Mouse (Mus musculus) thymus, postnatal 4 days (tissue): ENCODE results near the gene Pinlyp.

Experiments
- DNase-seq: peaks from one replicate; pipeline ENCODE4 v3.0.0; 2021

Gene Pinlyp

DNA sequence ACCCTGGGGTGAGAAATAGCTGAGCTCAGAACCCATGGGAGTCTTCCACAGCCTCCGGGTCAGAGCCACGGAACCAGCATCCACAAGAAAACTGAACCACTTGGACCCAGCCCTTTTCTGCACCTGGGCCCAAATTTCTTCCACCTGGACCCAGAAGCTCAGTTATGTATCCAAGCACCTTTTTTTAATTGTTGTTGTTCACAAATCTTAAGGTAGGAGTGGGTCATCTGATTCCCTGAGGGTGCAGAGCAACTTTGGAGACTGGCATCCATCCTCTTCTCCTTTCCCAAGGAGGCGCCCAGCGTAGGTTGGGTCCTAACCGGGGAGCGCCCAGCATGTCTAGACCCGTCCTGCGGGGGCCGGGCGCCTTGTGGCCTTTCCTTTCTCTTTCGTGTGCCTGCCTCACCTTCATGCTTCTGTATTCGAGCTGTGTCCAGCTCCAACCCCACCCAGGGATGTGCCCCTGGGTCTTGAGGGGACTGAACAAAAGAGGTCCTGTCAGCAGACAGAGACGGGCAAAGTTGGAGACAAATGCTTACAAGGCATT is at the start of gene Pinlyp, which contains the start of gene Xrcc1:
Gene Pinlyp, minus strand, starts transcription at position 51 of the 547 bp plus-strand sequence.
Gene Xrcc1, plus strand, starts transcription at position 222 of the 547 bp plus-strand sequence.
- DNase-seq, result peak; percentile 32

DNA sequence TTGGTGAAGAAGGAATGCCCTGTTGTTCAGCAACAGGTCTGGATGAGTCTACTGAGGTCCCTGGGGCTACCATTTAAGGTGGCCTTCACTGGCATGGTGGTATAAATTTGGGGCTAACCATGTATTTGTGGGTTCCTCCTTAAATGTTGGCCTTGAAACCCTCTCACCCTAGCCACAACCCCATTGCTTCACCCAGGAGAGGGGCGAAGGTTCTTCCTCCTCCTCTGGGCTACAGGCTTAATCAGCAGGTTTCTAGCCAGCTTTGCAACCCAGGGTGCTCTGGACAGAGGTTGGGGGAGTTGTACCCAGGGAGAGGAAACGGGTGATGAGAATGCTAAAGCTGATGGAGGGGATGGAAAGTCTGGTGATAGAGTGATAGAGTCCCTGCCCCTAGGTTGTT is 49.5 kb upstream of the Pinlyp start:
- no peak for DNase-seq

DNA sequence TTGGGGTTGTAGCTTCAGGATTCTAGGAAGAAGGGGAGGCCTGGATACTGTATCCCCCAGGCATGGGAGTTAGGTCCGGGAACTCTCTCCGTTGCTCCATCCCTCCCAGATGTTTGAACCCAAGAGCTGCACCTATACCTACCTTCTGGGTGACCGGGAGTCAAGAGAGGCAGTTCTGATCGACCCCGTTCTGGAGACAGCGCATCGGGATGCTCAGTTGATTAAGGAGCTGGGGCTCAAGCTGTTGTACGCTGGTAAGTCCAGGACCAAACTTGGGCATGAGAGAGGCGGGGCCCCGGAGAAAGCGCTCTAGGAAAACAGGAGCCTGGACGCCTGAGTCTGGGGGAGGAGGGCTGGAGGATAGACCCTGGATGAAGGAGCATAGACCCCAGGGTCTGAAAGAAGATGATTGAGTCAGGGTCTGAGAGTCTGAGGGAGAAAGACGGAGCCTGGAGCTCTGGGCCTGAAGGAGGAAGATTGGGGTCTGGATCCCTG is 48.4 kb upstream of the Pinlyp start:
- no peak for DNase-seq

DNA sequence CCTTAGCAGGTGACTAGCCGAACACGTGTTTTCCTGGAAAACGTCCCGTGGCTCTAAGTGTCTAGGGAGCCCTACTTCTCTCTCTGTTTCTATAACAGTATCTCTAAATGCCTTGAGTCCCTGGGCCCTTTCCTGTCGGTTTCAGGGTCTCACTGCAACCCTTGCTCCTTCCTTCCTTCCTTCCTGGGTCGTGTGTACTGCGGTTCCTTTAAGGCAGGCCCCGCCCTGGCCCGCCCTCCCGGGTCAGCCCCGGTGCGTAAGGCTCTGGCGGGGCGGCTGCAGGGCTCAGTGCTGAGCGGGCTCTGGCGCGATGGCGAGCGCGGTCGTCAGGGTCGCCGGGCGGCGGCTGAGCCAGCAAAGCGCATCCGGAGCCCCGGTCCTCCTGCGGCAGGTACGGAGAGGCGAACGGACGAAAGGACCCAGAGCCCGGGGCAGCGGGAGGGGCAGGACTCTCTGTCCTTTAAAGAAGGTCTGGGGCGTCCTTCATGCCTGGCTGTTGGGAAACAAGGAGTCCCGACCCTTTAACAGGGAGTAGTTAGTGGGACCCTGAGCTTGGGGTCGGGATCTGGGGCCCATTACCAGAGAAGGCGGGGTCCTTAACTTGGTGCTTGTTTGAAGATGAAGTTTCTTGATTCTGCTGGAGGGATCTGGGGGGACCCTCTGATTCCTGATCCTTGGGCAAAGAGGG is 47.8 kb upstream of the Pinlyp start:
- DNase-seq, result peak; percentile 82

DNA sequence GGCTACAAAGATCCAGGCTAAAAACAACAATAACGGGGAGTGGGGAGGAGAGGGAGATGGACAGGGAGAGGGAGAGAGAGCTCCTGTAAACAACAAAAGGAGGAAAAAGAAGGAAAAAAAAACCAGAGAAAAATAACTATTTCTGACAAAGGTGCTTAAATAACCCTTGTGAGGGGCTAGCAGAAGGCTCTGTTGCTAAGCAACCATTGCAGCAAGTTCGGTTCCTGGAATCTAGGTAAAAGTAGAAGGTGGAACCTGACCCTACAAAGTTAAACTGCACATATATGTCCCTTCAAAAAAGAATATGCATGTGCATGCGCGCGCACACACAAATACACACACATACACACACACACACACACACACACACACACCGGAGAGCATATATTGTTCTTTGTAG is 46.9 kb upstream of the Pinlyp start:
- DNase-seq, result no peak

DNA sequence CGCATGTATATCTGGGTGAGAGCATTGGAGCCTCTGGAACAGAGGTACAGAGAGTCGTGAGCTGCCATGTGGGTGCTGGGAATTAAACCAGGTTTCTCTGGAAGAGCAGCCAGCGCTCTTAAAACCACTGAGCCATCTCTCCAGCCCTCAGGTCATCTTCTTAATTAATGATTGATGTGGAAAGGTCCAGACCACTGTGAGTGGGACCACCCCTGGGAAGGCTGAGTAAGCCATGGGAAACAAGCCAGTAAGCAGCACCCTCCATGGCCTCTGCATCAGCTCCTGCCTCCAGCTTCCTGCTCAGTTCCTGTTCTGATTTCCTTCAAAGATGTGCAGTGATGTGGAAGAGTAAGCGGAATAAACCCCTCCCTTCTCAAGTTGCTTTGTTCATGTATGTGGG is 46.2 kb upstream of the Pinlyp start:
- DNase-seq, result no peak

DNA sequence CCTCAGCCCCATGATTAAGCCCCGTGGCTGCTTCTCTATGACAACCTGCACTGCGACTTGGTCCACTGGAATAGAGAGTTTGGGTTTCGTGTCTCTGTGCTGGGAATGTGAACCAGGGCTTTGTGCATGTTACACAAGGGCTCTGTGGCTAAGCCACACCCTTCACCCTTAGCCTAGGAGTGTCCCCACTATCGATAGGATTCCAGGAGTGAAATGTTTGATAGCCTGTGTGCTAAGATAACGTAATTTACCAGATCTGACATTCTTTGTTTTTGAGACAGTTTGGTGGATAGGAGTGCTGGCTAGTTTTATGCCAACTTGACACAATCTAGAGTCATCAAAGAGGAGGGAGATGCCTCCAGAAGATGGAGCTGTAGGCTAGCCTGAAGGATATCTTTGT is 45.8 kb upstream of the Pinlyp start:
- DNase-seq, result no peak

DNA sequence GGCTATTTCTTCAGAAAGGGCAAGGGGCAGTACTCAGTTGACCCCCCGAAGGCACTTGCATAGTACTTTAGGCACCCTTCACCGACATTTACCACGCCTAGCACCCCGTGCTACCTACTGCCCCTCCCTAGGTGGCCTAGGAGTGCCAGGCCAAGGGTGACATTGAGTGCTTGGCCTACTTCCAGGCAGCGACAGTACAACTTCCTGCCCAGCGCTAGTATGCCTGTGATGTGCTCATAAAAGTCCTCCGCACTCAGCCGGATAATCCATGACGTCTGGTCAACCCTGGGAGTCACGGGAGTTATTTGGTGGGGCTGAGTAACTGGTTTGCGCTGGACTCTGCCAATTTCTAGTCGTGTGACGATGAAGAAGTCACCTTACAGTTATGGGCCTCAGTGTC is 42.4 kb upstream of the Pinlyp start:
- no peak for DNase-seq

DNA sequence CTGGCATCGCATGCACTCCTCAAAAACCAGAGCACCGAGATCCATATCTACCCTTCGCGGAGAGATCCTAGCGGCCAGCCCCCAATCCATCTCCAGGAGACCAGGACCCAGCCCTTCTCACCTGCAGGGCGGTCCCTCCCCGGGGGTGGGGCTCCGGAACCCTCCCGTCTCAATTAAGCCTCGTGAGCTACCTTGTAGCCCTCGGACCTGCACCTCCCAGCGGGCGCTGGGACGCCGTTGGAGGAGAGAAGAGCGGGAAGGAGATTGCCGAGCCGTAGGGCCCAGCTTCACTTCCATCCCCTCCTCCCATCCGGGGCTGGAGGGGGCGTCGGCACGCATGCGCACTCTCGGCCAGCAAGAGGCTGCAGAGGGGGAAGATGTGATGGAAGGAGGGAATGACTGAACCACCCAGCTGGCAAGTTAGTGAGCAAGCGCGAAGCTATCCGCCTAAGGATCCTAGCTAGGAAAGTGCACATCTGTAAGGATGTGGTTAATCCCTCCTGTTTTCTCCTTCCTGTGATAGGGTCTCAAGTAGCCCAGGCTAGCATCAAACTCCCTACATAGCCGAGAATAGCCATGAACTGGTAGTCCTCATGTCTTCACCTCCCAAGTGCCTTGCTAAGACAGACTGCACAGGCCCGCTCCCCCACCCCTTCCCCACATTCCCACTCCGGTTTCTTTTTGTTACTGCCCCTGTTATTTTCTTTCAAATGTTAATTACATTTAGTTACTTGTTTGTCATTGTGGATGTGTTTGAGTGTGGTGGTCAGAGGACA is 41.6 kb upstream of the Pinlyp start, which contains the start of the genes Ethe1 and Zfp575:
Gene Ethe1, plus strand, starts transcription at position 214 of the 776 bp plus-strand sequence.
Gene Zfp575, minus strand, starts transcription at position 312 of the 776 bp plus-strand sequence.
- peak; percentile 75 for DNase-seq

DNA sequence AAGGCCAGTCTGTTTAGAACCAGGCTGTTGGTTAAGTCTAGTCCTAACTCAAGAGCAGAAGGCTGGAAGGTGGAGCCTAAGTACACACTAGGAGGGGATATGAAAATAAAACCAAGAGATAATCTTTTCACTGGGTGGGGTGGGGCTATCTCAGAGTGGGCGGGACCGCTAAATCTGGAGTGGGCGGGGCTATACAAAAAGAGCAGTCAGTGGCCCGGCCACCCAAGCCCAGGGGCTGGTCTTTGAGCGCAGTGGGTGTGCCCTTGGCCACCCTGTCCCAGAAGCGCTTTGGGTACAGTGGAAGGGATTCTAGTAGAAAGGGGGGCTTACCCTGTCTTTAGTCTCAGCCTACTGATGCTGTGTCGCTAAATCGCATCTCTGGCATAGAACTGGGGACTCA is 40.9 kb upstream of the Pinlyp start:
- DNase-seq, result no peak

DNA sequence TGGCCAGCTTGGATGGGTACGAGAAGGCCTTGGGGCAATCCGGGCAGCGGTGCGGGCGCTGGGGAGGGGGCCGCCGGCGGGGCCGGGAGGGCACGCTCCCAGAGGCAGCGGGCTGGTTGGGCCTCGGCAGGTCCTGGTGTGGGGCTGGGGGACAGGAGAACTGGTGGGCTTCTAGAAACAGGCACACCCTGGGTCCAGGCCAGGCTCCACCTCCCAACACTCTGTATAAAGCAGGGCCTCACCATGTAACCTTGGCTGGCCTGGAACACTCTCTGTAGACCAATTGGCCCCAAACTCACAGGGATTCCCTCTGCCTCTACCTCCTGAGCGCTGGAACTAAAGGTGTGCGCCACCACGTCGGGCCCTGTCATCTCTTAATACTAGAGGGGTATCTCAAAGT is 40.1 kb upstream of the Pinlyp start:
- DNase-seq, result no peak

DNA sequence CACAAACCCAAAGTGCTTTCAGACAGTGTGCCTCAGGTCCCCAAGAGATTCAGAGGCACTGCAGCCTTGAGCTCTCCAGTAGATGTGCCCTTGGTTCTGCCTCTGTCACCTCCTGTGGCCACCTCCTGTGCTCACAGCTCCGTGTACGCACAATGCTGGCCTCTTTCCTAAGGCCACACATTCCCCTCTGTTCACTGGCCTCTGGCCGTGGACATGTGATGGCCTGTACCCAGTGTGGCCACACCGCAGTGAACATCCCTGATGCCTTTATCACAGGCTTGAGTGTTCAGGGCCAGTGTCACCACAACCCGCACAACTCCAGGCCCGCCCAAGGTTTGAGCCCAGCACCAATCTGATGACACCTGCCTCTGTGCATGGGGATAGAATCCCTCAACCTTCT is 39.0 kb upstream of the Pinlyp start:
- no peak for DNase-seq

DNA sequence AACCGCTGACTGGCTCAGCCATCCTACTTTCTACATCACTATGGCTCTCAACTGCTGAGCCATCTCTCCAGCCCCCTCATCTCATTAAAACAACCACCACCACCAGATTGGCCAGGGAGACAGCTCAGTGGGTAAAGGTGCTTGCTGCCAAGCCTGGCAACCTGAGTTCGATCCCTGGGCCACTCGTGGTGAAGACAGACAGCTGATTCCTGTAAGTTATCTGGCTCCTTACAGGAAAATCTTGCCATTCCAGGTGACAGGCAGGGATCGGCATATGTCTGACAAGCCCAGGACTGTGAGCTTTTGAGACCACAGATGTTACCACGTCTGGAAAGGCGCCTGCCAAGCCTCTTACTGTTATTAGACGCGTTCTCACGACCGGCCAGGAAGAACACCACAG is 31.9 kb upstream of the Pinlyp start:
- no peak for DNase-seq

DNA sequence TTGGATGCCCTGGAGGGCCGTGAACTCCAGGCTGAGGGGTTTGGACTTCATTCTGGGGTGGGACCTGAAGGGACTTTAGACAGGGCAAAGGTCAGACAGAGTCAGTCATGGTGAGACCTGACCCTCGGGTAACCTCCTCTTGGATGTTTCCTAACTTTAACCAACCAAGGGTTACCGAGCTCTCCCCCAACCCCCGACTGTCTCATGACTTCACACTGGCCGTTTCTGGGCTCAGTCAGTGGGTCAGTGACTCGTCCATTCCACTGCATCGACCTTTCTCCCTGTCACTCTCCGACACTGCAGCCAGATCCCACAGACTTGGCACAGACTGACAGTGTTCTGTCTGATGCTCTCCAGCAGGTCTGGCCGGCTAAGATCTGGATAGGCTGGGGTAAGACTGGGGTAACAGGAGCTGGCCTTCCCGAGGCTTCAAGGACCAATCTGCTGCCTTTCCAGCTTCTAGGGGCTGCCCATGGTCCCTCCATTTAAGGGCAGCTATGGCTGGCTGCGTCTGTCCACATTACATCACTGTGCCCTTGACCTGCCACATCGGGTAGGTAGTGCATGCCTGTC is 28.4 kb upstream of the Pinlyp start:
- no peak for DNase-seq

DNA sequence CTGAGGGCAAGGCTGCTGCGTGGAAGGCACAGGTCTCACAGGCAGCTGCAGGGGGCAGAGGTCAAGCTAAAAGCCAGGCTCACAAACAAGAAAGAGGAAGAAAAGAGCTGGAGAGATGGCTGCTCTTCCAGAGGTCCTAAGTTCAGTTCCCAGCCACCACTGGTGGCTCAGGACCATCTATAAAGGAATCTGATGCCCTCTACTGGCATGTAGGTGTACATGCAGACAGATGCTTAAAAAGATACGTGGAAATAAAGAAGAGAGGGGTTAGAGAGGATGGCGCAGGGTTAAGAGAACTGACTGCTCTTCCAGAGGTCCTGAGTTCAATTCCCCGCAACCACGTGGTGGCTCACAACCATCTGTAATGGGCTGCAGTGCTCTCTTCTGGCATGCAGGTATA is 26.5 kb upstream of the Pinlyp start:
- no peak for DNase-seq

DNA sequence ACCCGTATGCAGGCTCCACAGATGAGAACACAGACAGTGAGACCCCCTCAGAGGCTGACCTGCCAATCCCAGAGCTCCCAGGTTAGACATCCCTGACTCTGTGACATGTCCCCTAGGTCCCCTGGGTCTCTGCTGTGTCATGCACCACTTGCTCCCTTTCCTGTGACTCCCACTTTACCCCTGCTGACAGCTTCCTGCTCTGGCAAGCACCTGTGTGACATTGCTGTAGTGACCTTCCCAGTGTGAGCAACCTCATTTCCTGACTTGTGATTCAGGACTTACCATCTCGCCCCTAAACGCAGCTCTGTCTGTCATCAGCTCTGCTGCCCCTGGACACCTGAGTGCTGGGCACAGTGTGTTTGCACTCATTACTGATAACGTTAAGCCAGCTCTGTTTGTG is 25.2 kb upstream of the Pinlyp start:
- no peak for DNase-seq

DNA sequence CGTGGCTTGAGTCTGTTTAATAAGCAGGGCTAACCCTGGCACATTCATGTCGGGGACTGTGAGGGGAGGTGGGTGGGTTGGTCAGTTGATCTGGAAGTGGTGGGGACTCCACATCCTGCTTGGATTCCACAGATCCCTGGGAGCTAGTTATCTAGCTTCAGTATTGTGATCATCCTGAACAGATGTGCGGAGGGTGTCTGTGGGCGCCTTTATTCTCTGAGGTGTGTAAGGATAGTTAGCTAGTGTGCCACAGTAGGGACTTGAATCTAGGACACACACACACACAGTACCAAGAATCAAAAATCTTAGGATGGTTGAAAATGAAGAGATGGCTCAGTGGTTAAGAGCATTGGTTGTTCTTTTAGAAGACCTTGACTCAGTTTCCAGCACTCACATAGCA is 22.6 kb upstream of the Pinlyp start:
- no peak for DNase-seq

DNA sequence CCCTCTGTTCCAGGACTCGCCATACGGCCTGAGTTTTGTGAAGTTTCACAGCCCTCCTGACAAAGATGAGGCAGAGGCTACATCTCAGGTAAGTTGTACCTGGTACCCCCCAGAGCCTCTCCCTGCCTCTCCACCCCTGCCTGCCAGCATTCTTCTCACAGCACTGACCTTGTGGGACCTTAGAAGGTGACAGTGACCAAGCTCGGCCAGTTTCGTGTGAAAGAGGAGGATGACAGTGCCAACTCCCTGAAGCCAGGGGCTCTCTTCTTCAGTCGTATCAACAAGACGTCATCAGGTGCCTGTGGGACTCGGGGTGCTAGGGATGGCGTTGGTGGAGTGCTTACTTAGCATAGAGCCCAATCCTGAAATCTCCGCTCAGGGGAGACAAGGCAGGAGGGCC is 20.3 kb upstream of the Pinlyp start:
- DNase-seq, result no peak

DNA sequence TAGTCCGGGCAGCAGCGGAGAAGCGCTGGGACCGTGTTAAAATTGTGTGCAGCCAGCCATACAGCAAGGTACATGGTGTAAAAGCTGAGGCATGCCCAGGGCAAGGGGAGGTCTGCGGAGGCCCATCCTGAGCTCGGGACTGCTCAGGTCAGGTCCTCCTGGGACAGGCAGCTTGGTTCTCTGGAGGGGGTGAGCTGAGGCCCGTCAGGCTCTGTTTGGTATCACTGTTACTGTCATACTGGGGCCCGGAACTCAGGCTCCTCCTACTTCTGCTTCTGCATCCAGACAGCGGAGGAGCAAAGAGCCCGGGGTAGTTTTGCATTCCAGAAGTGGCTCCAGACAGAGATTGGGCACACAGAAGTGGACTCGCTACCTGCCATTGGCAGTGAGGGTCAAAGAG is 19.7 kb upstream of the Pinlyp start:
- DNase-seq, result no peak

DNA sequence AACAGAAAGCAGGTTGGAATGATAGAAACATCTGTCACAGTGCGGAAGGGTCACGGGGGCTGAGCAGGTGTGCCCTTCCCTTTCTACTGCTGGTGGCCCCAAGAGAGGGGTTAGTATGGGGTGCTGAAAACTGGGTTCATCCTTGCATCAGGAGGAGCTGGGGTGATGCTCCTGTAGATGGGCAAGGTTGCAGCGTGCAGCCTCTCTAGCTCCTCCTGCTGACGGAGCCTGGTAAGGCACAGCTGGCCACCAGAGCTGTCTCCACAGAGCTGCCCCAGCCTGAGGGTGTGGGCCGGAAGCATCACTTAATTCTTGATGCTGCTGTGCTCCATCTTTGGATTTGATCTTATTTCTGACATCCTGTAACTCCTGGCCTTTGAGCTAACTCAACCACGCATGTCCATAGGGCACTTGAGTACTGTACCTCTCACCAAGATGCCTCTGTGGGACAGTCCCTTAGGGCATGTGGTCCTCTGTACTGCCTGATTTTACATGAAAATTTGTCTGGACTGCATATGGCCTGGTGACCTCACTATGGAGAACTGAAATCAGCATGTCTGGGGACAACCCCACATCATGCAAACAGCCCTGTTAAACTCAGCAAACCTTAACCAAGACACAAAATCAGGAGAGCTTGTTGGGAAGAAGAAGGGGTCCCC is 18.8 kb upstream of the Pinlyp start:
- peak; percentile 92 for DNase-seq

DNA sequence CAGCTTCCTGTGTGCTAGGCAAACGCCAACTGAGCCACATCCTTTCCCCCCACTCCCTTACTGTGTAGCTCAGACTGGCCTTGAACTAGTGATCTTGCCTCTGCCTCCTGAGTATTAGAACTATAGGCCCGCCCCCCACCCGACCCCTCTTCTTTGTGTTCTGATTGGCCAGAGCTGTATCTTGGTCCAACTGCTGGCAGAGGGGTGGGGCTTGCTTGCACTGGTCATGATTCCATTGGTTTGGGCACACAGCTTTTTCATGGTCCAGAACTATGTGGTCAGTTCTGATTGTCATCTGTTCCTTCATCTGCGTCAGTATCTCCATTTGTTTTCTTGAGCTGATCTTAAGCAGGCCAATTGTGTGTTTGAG is 17.9 kb upstream of the Pinlyp start:
- no peak for DNase-seq

DNA sequence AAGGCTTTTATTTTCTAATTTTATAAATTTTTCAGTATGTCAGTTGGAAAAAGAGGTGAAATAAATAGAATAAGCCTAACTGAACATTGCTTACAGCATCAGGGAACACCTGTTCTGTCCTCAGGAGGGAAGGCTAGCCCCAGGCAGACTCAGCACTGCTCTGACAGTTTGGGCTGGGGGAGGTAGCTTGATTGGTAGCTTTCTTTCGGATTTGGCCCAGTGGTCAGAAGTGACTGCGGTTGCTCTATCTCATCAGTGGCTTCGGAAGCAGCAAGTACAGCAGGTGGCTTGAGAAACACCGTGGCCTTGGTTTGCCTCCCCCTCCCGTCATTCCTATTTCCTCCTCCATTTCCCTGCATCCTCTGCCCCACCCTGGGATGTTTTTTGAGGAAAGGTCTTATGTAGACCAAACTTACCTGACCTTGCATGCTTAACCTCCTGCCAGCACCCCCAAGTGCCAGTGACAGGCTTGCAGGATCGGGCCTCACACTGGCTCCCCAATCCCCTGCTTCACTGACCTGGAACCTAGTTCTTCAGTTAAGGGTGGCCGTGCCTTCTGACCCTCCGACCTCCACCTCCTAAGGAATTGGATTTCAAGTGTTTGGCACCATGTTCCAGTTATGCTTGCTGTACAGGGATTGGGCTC is 17.4 kb upstream of the Pinlyp start:
- no peak for DNase-seq

DNA sequence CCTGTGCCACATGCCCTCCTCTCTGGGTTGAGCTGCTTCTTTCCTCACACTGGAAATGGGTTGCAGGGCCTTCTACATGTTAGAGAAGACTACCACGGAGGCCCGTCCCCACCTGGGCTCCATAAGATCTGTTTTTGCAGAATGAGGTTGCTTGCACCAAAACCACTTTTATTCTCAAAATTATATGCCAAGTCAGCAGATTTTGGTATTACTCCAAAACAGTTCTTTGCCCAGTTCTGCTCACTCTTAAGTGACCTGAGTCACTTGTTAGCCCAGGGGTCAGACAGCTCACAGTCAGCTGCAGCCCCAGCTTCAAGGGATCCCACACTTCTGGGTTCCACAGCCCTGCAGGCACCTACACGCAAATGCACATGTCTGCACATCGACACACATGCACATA is 15.5 kb upstream of the Pinlyp start:
- DNase-seq, result no peak
